Mouse (Mus musculus) midbrain, embryonic 12.5 days (tissue): ENCODE measurements around the gene Gm49711. TPM values are rescaled to one million over a fixed set of nuclear protein-coding genes. Genes with fewer than 3 reads are reported as not detected.
"Not testable (repeated sequence)": the region's sequence is repeated elsewhere in the genome, so short reads cannot be mapped to it uniquely, and the experiment has no call there.

Experiments
- ATAC-seq: fragments of 200-750 bp; cut with Nextera tagmentation; 2 replicates; pipeline ENCODE4 v1.8.0; 2017; ENCODE audit warnings: low read depth, moderate TSS enrichment, moderate library complexity; ENCODE audit not compliant: low FRiP score
- H3K27ac ChIP-seq: fragments of 300-500 bp; sonication (generic); replicated peaks from 2 replicates; pipeline ENCODE4 v1.5.1; 2016; ENCODE audit warnings: mild to moderate bottlenecking
- H3K27me3 ChIP-seq: fragments of 300-500 bp; sonication (generic); 2 replicates; pipeline ENCODE4 v1.6.1; 2016; ENCODE audit warnings: mild to moderate bottlenecking
- H3K36me3 ChIP-seq: fragments of 300-500 bp; sonication (generic); 2 replicates; pipeline ENCODE4 v1.6.1; 2016
- H3K4me1 ChIP-seq: fragments of 300-500 bp; sonication (generic); 2 replicates; pipeline ENCODE4 v1.6.1; 2016
- H3K4me2 ChIP-seq: fragments of 300-500 bp; sonication (generic); replicated peaks from 2 replicates; pipeline ENCODE4 v1.6.1; 2016; ENCODE audit warnings: mild to moderate bottlenecking, moderate library complexity
- H3K4me3 ChIP-seq: fragments of 300-500 bp; sonication (generic); 2 replicates; pipeline ENCODE4 v1.5.1; 2016; ENCODE audit warnings: mild to moderate bottlenecking
- H3K9ac ChIP-seq: fragments of 300-500 bp; sonication (generic); replicated peaks from 2 replicates; pipeline ENCODE4 v1.6.1; 2016; ENCODE audit warnings: mild to moderate bottlenecking, moderate library complexity
- H3K9me3 ChIP-seq: fragments of 300-500 bp; sonication (generic); 2 replicates; pipeline ENCODE4 v1.6.1; 2016; ENCODE audit warnings: mild to moderate bottlenecking
- WGBS: fragments of 180-500 bp; shearing (Covaris S2); methylation state at CpG from one replicate; pipeline ENCODE4 v1.1.7; 2016; 5-methylcytosine and 5-hydroxymethylcytosine counted together
- polyA plus RNA-seq: library from polyadenylated mRNA; unstranded; fragments of >200 nt; fragmentation: Nextera tagmentation; extraction: Ambion mirVana; gene quantifications from 2 replicates; pipeline ENCODE4 v1.2.1, GENCODE M21; 2016

Gene Gm49711
- polyA plus RNA-seq, 1 experiment from 2014 or later = not detected

- Histone ChIP-seq H3K9me3 (no peaks in the 10 kb centered on the region), H3K27me3 (no peaks in the 10 kb centered on the region), H3K4me2 (no peak overlapping the region), H3K27ac (no peak overlapping the region), H3K4me1 (no peaks in the 10 kb centered on the region), H3K9ac (no peak overlapping the region), H3K4me3 (no peak overlapping the region), H3K36me3 (no peaks in the 10 kb centered on the region)
- WGBS = 87% methylated on average over 5 of the region's 5 CpGs
- no peak for ATAC-seq
Measured at GRCm38 (mm10) chr16:92209291-92209781, 151.2 kb downstream of the Gm49711 start.

GRCm38 (mm10) chr16:92210316-92210715, 152.2 kb downstream of the Gm49711 start:
- H3K27ac ChIP-seq, H3K9me3 ChIP-seq, H3K4me2 ChIP-seq, ATAC-seq, H3K4me3 ChIP-seq, H3K9ac ChIP-seq, H3K27me3 ChIP-seq, H3K4me1 ChIP-seq, H3K36me3 ChIP-seq: not testable (repeated sequence)
- WGBS = 66% methylated on average over 5 of the region's 5 CpGs

- H3K4me3 ChIP-seq = not testable (repeated sequence)
Measured at GRCm38 (mm10) chr16:92213911-92214310, 155.8 kb downstream of the Gm49711 start.

GRCm38 (mm10) chr16:92215599-92216390, 157.7 kb downstream of the Gm49711 start:
- Histone ChIP-seq H3K4me3 (no peak overlapping the region), H3K4me1 (no peaks in the 10 kb centered on the region), H3K27ac (no peak overlapping the region), H3K4me2 (no peak overlapping the region), H3K27me3 (no peaks in the 10 kb centered on the region), H3K9ac (no peak overlapping the region), H3K36me3 (no peaks in the 10 kb centered on the region), H3K9me3 (no peaks in the 10 kb centered on the region)
- no peak for ATAC-seq
- 72% methylated on average over 8 of the region's 8 CpGs for WGBS

More at GRCm38 (mm10) chr16:92213911-92214310, 155.8 kb downstream of the Gm49711 start:
- ATAC-seq, H3K27ac ChIP-seq, H3K9ac ChIP-seq, H3K4me1 ChIP-seq, H3K36me3 ChIP-seq, H3K27me3 ChIP-seq, H3K4me2 ChIP-seq, H3K9me3 ChIP-seq: not testable (repeated sequence)
- 54% methylated on average over 1 of the region's 1 CpGs for WGBS

GRCm38 (mm10) chr16:92220754-92221153, 162.6 kb downstream of the Gm49711 start:
- no peak overlapping the region for H3K4me2 ChIP-seq
- H3K27me3 ChIP-seq = no peaks in the 10 kb centered on the region
- H3K36me3 ChIP-seq = no peaks in the 10 kb centered on the region
- H3K4me1 ChIP-seq = no peaks in the 10 kb centered on the region
- no peak overlapping the region for H3K4me3 ChIP-seq
- no peaks in the 10 kb centered on the region for H3K9me3 ChIP-seq
- no peak overlapping the region for H3K27ac ChIP-seq
- no peak for ATAC-seq
- WGBS = 94% methylated on average over 11 of the region's 11 CpGs
- H3K9ac ChIP-seq = no peak overlapping the region

GRCm38 (mm10) chr16:92228332-92228919, 170.3 kb downstream of the Gm49711 start:
- no peaks in the 10 kb centered on the region for H3K4me1 ChIP-seq
- H3K4me3 ChIP-seq = no peak overlapping the region
- H3K36me3 ChIP-seq = no peaks in the 10 kb centered on the region
- no peak overlapping the region for H3K27ac ChIP-seq
- no peaks in the 10 kb centered on the region for H3K27me3 ChIP-seq
- ATAC-seq = no peak
- no peak overlapping the region for H3K9ac ChIP-seq
- H3K4me2 ChIP-seq = no peak overlapping the region
- WGBS = 85% methylated on average over 7 of the region's 7 CpGs
- H3K9me3 ChIP-seq = no peaks in the 10 kb centered on the region

GRCm38 (mm10) chr16:92230476-92230931, 172.4 kb downstream of the Gm49711 start:
- ATAC-seq = no peak
- no peak overlapping the region for H3K4me3 ChIP-seq
- no peak overlapping the region for H3K9ac ChIP-seq
- no peaks in the 10 kb centered on the region for H3K9me3 ChIP-seq
- 85% methylated on average over 6 of the region's 6 CpGs for WGBS
- no peaks in the 10 kb centered on the region for H3K27me3 ChIP-seq
- H3K27ac ChIP-seq = no peak overlapping the region
- H3K4me2 ChIP-seq = no peak overlapping the region
- H3K4me1 ChIP-seq = peaks cover 7% of the 10 kb centered on the region; the same call in 1 of the 2 replicates
- no peaks in the 10 kb centered on the region for H3K36me3 ChIP-seq

GRCm38 (mm10) chr16:92234530-92234929, 176.4 kb downstream of the Gm49711 start:
- Histone ChIP-seq H3K27ac (no peak overlapping the region), H3K36me3 (no peaks in the 10 kb centered on the region), H3K9ac (no peak overlapping the region), H3K4me2 (no peak overlapping the region), H3K9me3 (no peaks in the 10 kb centered on the region), H3K4me1 (peaks cover 7% of the 10 kb centered on the region; the same call in 1 of the 2 replicates), H3K27me3 (no peaks in the 10 kb centered on the region), H3K4me3 (no peak overlapping the region)
- ATAC-seq = no peak
- 23% methylated on average over 5 of the region's 5 CpGs for WGBS

GRCm38 (mm10) chr16:92235222-92235621, 177.1 kb downstream of the Gm49711 start:
- 71% methylated on average over 9 of the region's 9 CpGs for WGBS
- no peak for ATAC-seq
- no peaks in the 10 kb centered on the region for H3K36me3 ChIP-seq
- H3K27ac ChIP-seq = no peak overlapping the region
- H3K4me2 ChIP-seq = no peak overlapping the region
- H3K4me1 ChIP-seq = peaks cover 7% of the 10 kb centered on the region; the same call in 1 of the 2 replicates
- no peaks in the 10 kb centered on the region for H3K27me3 ChIP-seq
- H3K9ac ChIP-seq = no peak overlapping the region
- no peak overlapping the region for H3K4me3 ChIP-seq
- no peaks in the 10 kb centered on the region for H3K9me3 ChIP-seq

Other genes with a start within 250 kb of the Gm49711 start
- gene Mrps6, start within 50 bp of the Gm49711 start, polyA plus RNA-seq = 109 and 116 TPM in 2 replicates
- gene Slc5a3, start within 50 bp of the Gm49711 start, polyA plus RNA-seq = 13.2 and 15.6 TPM in 2 replicates
- 0.38 and 2.7 TPM in 2 replicates for gene Kcne2, start 234.1 kb downstream of the Gm49711 start, polyA plus RNA-seq
- 126 and 127 TPM in 2 replicates for gene Smim11, start 243.0 kb downstream of the Gm49711 start, polyA plus RNA-seq